Mouse (Mus musculus): ENCODE results near the gene Ccdc60. TPM values are rescaled to one million over a fixed set of nuclear protein-coding genes. Genes with fewer than 3 reads are reported as not detected.
"Not testable (repeated sequence)": the region's sequence is repeated elsewhere in the genome, so short reads cannot be mapped to it uniquely, and the experiment has no call there.

The Ccdc60 gene
- not detected in 2 replicates for total RNA-seq (2017)

DNA sequence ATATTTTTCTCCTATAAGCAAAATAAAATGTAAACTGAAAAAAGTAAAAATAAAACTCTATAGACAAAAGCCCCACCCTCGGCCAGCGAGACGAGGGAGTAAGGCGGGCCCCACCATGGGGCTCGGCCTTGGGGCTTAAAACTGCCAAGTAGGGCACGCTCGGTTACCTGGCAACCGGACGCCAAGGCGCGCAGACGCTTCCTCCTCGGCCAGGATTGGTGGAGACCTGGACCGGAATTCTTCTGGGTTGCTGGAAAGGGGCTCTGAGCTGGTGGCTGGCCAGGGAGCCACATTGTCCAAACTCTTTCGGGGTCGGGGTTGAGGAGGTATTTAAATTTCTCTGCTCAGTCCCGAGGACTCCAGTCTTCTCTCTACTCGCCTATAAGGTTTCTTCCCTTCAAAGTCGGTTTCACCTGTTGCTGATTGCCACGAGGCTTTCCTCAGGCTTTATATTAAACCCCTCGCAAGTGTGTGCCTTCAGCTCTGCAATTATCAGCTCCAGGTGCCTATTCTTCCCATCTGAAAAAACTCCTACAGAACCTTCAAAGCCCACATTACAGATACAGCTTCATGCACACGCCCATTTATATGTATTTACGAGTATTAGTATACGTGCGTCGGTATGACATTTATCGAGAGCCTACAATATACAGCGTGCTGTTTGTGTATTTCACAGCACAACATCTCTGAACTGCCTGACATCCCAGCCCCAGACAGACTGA, at the start of gene Ccdc60:
Ccdc60 (minus strand) TSS at position 137 of the 722 bp plus-strand sequence.
- ATAC-seq (ENCODE audit: extremely low read depth, insufficient number of reproducible peaks, low FRiP score, poor library complexity, severe bottlenecking), result no peak

DNA sequence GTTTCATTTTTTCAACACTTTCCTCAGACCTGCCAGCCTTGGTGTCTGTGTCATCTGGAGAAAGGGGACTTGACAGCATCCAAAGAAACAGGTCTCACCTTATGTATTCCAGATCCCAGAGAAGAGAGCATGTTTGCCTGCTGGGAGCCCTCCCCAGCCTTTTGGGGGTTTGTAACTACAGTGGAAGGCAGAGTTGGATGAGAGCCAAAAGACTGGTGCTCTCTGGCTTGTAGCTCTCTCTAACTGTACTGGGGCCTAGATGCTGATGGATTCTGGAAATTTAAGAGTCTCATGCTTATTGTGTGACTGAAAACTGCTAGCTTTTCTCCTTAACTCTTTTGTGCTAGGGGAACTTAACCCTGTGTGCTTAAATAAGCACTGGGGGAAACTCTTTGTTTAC, 47.4 kb upstream of the Ccdc60 start:
- ATAC-seq (ENCODE audit: extremely low read depth, insufficient number of reproducible peaks, low FRiP score, poor library complexity, severe bottlenecking), result no peak

DNA sequence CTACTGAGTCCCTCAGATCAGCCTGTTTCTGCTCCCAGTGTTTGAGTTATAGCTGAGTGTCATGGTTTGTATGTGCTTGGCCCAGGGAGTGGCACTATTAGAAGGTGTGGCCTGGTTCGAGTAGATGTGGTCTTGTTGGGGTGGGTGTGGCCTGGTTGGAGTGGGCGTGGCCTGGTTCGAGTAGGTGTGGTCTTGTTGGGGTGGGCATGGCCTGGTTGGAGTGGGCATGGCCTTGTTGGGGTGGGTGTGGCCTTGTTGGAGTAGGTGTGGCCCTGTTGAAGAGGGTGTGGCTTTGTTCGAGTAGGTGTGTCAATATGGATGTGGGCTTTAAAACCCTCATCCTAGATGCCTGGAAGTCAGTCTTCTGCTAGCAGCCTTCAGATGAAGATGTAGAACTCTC, 40.1 kb upstream of the Ccdc60 start:
- no peak for ATAC-seq (ENCODE audit: extremely low read depth, insufficient number of reproducible peaks, low FRiP score, poor library complexity, severe bottlenecking)

DNA sequence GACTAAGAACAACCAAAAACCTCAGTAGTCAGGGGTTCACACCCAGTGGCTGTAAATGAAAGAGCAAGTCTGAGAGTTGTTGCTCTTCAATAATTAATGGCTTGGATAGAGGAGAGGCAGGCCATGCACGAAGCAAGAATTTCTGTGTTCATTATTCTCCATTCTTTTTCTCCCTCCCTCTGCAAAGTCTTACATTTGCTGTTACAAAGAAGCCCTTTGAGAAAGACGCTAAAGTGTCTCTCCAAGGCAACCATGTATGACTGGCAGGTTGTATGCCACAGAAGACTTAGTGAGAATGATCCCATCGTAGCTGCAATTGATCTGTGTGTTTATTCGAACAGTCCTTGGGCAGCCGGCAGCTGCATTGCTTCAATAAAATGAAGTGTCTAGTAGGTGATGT, 34.6 kb upstream of the Ccdc60 start:
- ATAC-seq (ENCODE audit: extremely low read depth, insufficient number of reproducible peaks, low FRiP score, poor library complexity, severe bottlenecking), result no peak

DNA sequence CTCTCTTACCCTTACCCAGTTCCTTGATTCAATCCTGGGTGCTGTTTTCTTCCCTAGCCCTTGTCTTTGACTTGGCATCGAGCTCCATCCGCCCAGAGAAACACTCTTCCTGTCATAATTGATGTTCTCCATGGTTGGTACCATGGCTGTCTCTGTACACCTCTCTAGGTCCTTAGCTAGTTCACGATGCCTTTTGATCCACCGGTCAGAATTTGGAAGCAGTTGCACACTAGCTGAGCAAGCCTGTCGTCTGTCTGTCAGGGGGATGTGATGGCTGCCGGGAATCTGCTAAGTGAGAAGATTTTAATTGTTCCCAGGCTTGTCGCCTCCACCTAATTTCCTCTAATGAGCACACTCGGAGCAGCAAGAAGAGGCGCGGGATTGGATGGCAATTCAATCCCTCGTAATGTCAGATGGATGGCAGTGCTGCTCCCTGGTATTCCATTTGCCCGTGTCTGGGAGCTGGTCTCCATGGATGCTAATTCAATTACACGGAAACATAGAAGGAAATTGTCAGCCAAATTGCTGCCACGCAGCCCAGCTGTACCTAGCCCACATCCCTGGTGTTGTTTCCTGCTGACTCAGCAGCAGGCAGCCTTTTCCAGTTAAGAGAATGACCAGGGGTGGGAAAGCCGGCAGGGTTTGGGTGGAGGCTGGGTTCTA, 33.7 kb upstream of the Ccdc60 start:
- no peak for ATAC-seq (ENCODE audit: extremely low read depth, insufficient number of reproducible peaks, low FRiP score, poor library complexity, severe bottlenecking)

DNA sequence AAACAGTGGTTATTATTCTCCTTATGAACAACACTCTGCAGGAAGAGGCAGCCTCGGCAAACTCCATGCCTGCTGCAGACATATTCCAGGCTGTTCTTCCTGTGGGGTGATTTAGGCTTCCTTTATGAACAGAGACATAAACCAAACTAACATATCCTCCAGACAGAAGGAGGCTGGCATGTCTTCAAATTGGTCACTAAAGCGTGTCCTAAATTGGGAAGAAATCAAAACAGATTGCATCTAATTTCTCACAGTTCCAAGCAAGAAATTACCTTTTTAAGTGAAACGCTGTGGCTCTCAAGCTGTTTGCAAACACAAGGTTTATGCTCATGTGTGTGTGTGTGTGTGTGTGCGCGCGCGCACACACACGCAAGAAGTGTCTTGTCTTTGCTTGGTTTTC, 24.9 kb upstream of the Ccdc60 start:
- no peak for ATAC-seq (ENCODE audit: extremely low read depth, insufficient number of reproducible peaks, low FRiP score, poor library complexity, severe bottlenecking)

DNA sequence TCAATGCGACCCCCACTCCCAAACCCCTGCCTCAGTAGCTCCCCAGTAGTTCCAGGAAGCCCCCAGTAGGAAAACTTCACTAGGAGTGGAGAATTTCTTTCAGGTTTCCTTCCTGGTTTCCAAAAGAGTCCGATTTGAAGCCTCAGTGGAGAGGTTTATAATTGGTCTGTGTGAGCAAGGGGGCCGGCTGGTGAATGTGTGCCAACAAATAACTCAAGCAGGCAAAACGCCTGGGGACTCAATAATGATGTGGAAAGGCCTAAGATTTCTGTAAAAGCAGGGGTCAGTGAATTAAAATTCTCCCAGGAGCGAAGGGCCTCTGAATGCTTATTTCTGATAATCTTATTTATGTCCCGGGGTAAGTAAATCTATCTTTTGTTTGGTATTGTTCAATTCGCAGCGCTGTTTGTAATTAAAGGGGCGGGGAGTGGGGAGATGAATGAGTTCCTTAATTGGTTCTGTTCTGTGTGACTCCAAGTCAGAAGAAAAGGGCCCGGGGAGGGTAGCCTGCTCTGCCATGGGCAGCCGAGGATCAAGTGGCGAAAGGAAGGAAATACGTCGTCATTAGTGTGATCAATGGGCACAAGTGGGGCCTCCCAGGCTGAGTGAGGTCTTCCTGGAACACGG, 23.4 kb upstream of the Ccdc60 start:
- ATAC-seq (ENCODE audit: extremely low read depth, insufficient number of reproducible peaks, low FRiP score, poor library complexity, severe bottlenecking), result no peak

DNA sequence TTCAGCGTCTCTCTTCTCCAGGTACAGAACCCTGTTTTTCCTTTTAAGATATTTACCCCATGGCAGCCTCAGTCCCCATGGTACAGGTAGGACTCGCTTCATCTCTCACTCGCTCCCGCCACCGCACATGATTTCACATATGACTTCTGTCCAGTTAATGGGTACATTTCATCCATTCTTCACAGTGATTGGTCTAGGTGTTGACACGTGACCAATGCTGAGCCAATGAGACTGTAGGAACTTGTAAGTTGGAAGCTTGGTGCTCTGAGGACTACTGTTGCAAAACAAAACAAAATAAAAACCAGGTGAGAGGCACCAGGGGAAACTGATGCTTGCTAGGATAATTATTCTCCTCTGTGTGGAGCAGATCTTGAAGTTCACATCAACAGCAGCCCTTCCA, 22.9 kb upstream of the Ccdc60 start:
- ATAC-seq (ENCODE audit: extremely low read depth, insufficient number of reproducible peaks, low FRiP score, poor library complexity, severe bottlenecking), result no peak

DNA sequence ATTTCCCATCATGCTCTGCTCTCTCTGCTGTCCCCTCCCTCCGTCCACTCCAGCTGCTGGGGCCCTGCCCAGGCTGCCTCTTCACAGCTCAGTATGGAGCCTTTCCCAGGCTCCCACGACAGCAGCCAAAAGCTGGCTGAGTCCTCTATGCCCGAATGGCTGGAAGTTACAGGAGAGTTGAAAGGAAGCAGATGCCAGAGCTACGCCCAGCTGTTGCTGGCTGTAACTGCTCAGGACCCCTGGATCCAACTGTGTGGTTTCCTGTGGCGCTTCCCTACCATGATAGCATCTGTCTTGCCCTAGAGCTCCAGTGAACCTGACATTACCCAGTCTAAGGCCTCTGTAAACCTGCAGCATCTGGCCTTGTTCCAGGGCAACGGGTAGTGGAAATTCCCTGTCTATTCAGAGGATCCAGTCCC, 20.6 kb upstream of the Ccdc60 start:
- ATAC-seq (ENCODE audit: extremely low read depth, insufficient number of reproducible peaks, low FRiP score, poor library complexity, severe bottlenecking), result no peak

DNA sequence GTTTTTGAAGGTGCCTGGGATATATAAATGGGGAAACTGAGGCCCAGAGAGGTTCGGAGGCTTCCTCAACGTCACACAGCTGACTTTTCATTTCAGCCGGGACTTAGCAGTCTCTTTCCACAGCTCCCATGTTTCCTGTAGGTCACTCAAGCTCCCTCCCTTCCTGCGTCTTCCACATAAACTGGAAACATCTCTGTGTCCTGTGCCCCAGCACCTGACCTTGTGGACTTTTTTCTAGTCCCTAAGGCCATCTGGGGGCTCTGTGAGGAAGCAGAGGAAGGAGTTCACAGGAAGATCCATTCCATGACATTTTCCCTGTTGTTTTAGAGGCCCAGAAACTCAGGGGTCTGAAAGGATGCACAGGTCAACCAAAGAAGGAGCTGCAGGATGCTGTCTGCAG, 16.8 kb upstream of the Ccdc60 start:
- ATAC-seq (ENCODE audit: extremely low read depth, insufficient number of reproducible peaks, low FRiP score, poor library complexity, severe bottlenecking), result no peak

DNA sequence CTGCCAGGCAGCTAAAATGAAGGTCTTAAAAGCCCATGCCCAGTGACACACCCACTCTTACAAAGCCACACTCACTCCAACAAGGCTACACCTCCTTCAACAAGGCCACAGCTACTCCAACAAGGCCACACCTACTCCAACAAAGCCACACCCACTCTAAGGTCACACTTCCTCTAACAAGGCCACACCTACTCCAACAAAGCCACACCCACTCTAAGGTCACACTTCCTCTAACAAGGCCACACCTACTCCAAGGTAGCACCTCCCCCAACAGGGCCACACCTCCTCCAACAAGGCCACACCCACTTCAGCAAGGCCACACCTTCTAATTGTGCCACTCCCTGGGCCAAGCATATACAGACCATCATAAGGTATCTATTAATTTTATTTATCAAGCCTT, 16.4 kb upstream of the Ccdc60 start:
- ATAC-seq (ENCODE audit: extremely low read depth, insufficient number of reproducible peaks, low FRiP score, poor library complexity, severe bottlenecking), result not testable (repeated sequence)

DNA sequence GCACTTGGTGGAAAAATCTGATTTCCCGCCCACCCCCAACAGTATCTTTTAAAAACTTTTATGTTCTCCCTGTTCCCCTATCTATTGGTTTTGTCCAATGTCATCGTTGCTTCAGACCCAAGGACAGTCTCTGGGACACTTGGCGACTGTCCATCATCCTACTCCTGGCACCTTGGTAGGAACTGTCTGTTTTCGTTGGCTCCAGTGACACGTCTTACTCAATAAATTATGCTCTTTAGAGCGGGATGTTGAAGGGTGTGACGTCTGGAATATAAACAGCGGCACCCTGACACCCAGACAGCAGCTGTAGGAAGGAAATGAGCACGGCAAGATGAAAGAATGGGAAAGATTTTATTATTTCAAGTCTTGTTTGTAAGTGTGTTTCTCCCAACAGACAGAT, 12.2 kb upstream of the Ccdc60 start:
- no peak for ATAC-seq (ENCODE audit: extremely low read depth, insufficient number of reproducible peaks, low FRiP score, poor library complexity, severe bottlenecking)

DNA sequence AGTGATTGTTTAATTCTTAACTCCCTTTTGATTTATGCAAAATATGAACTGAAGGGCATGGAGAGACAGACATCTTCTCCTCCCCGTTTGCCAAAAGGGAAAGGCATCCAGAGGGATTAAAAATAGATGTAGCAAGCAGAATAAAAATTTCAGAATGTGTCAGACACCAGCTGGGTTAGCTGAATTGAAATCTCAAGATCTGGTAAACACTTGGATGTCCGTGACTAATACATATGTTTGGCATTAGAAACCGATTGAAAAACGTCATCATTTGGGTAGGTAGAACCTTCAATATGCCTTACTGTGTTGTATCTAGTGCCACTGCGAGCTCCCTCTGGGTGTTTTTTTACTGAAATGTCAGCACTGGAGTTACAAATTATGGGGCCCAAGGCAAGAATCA, 4.7 kb upstream of the Ccdc60 start:
- no peak for ATAC-seq (ENCODE audit: extremely low read depth, insufficient number of reproducible peaks, low FRiP score, poor library complexity, severe bottlenecking)

DNA sequence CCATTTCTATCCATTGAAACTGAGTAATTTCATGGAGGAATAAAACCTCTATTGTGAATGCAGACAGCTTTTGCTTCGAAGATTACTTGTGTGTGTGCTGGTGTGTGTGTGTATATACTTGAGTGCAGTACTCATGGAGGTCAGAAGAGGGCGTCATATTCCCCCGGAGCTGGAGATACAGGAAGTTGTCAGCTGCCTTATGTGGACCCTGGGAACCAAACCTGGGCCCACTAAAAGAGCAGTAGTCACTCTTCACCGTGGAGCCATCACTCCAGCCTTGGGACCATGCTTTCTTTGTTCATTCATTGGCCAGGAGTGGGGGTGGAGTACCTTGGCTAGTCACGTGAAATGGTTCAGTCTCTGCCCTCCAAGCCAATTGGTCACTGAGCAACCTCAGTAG, 1.8 kb upstream of the Ccdc60 start:
- no peak for ATAC-seq (ENCODE audit: extremely low read depth, insufficient number of reproducible peaks, low FRiP score, poor library complexity, severe bottlenecking)

DNA sequence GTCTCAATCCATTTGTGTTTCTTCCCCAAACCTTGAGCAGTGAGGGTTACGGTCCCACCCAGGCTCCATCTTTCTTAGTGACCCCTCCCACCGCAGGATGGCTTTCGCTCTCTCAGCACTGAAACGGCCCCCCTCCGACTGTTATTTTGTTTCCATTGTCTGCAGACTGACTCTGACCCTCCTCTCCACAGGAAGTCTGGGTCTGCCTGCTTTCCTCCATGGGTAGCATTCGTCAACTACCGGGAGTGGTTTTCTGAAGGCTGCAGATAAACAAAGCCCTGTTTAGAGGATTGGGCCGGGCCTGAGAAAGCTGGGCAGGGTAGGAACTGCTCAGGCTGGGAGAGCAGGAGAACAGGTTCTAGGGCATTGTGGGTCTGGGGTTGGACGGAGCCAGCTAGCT, 1.1 kb upstream of the Ccdc60 start:
- ATAC-seq (ENCODE audit: extremely low read depth, insufficient number of reproducible peaks, low FRiP score, poor library complexity, severe bottlenecking), result no peak

DNA sequence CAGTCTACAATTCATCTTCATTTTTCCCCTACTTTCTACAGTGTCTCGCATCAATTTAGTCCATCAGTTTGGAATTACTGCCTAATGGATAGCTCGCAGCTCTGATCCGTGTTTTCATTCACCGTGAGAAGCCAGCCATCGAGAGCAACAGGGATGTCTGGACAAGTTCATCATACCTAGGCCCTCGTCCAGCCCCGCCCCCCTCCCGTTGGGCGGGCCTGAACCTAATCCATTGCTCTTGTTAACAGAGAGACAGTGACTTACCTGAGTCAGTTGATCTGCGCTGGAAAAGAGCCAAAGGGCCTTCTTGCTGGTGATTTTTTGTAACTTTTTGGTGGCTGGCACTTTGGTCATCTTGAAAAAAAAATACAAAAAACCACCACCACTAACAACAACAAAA, 602 bp downstream of the Ccdc60 start:
- no peak for ATAC-seq (ENCODE audit: extremely low read depth, insufficient number of reproducible peaks, low FRiP score, poor library complexity, severe bottlenecking)

DNA sequence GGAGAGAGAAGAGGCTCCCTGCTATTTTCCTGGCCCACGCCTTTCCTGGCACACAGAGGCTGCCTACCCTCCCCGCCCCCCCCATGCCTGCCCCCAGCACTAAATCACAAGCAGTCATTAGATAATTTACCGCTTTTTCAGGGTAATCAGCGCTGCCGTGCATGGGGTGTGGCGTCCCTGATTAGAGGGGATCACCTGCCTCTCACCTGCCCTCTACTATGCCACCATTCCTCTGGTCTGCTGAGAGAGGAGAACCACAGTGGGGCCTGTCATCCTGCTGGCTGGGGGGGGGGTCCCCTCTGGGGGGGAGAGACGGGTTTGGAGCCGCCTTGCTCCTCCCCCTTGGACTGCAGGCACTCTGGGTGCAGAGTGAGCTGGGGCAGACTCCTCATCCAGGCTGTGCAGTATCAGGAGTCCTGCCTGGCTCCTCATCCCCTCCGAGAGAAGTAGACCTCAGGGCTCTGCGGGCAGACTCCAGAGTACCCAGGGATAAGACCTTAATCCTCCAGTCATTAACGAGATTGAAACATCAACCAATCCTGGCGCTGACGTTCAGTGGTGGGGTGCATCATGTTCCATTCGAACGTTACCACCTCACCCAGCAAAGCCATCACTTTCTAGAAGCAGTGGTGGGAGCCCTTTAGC, 3.1 kb downstream of the Ccdc60 start:
- ATAC-seq (ENCODE audit: extremely low read depth, insufficient number of reproducible peaks, low FRiP score, poor library complexity, severe bottlenecking), result no peak

DNA sequence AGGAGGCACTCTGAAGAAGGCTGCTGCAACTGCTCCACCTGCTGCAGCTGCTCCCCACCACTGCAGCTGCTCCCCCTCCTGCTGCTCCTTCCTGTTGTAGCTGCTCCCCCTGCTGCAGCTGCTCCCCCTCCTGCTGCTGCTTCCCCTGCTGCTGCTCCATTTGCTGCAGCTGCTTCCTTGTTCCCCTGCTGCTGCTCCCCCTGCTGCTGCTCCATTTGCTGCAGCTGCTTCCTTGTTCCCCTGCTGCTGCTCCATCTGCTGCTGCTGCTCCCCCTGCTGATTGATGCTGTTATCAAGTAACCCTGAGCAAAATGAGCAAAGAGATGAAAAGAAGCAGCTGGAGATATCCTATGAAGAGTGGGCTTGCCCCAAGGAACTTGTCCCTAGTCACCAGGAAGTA, 8.3 kb downstream of the Ccdc60 start:
- ATAC-seq (ENCODE audit: extremely low read depth, insufficient number of reproducible peaks, low FRiP score, poor library complexity, severe bottlenecking), result no peak

DNA sequence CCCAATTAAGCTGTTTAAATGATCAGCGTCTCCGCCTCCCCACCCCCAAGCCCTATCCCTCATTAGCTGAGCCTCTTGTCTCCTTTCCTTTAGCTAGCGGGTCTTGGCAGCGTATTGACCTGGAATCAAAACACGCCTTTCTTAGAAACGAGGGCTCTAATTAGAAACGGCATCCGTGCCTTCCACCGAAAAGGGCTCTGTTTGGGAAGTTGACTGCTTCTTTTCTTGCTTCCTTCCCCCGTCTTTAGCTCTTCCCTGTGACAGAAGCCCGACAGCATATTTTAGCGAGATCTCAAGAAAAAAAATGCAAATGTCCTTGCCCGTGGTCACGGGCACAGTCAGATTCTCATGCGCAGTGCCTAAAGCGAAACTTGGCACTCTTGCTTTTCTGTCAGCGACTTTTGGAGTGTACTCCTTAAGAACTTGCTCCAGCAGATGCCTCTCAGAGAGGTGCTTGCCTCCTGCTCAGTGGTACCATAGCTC, 10.3 kb downstream of the Ccdc60 start:
- ATAC-seq (ENCODE audit: extremely low read depth, insufficient number of reproducible peaks, low FRiP score, poor library complexity, severe bottlenecking), result no peak

DNA sequence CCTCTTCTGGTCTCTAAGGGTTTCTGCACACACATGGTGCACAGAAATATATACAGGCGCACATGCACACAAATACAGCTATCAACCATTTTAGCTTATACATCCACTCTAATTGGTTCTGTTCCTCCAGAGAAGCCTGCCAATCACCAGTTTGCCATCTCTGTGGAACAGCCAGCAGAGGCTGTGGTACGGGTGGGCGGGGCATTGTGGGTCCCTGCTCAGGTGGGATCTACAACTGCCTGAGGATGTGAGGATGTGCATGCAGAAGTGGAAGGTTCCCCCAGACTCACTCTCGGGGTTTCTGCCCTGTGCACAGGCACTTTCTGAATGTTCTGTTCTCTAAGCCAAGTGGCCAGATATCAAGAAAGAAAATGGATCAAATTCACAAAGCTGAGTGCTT, 10.8 kb downstream of the Ccdc60 start:
- ATAC-seq (ENCODE audit: extremely low read depth, insufficient number of reproducible peaks, low FRiP score, poor library complexity, severe bottlenecking), result no peak

Measured in neutrophil, adult 5-6 weeks (primary cell).